Mouse (Mus musculus): ENCODE results near the gene Hspg2. TPM values are rescaled to one million over a fixed set of nuclear protein-coding genes. Genes with fewer than 3 reads are reported as not detected.

The Hspg2 gene
- polyA plus RNA-seq, 1 experiment from 2014 or later, result 40.6 TPM

Small RNAs within 50 kb of the gene (microRNA-seq; reads per million reads assigned to microRNA genes)
- 1.0 reads per million for gene Mir7018

Other genes with a start within 250 kb of the Hspg2 start
- gene Wnt4, start 191.3 kb upstream of the Hspg2 start, polyA plus RNA-seq (2015; fragmentation: Nextera tagmentation; extraction: Ambion mirVana), result 10.0 and 13.2 TPM in 2 replicates
- 721 and 737 TPM in 2 replicates for gene Cdc42, start 111.0 kb upstream of the Hspg2 start, polyA plus RNA-seq (2015; fragmentation: Nextera tagmentation; extraction: Ambion mirVana)
- not detected in 2 replicates for gene Cela3a, start 59.0 kb upstream of the Hspg2 start, polyA plus RNA-seq (2015; fragmentation: Nextera tagmentation; extraction: Ambion mirVana)
- 0.70 TPM in 1 of 2 replicates, not detected in the other for gene Cela3b, start 38.2 kb upstream of the Hspg2 start, polyA plus RNA-seq (2015; fragmentation: Nextera tagmentation; extraction: Ambion mirVana)
- 0.23 and 0.40 TPM in 2 replicates for gene 1700013G24Rik, start 15.5 kb upstream of the Hspg2 start, polyA plus RNA-seq (2015; fragmentation: Nextera tagmentation; extraction: Ambion mirVana)
- gene Ldlrad2, start 105.8 kb downstream of the Hspg2 start, polyA plus RNA-seq (2015; fragmentation: Nextera tagmentation; extraction: Ambion mirVana), result 0.41 TPM in 1 of 2 replicates, not detected in the other
- 58.3 and 67.2 TPM in 2 replicates for gene Usp48, start 125.0 kb downstream of the Hspg2 start, polyA plus RNA-seq (2015; fragmentation: Nextera tagmentation; extraction: Ambion mirVana)
- 7.7 TPM in 2 replicates for gene Rap1gap, start 196.0 kb downstream of the Hspg2 start, polyA plus RNA-seq (2015; fragmentation: Nextera tagmentation; extraction: Ambion mirVana)